Mouse (Mus musculus) erythroblast, embryonic 14.5 days (primary cell): ENCODE measurements at regions not wholly inside any gene's neighbourhood (a gene's known extent, or its start where the extent isn't known, plus 50 kb on each side); places are given as distances from the start of the nearest gene placed in this dataset.

Source experiments
- GATA1 ChIP-seq: IDR thresholded peaks from 2 replicates; pipeline ENCODE4 v1.6.1; 2012; ENCODE audit warnings: low read length, inconsistent platforms, mixed read lengths
- TAL1 ChIP-seq: IDR thresholded peaks from 3 replicates; pipeline ENCODE4 v1.6.1; 2012; ENCODE audit warnings: low read length, inconsistent platforms, mixed read lengths

- TF ChIP-seq GATA1 (no peak), TAL1 (no peak)
Measured at GRCm38 (mm10) chr6:51263595-51263994, 168.9 kb upstream of the Nfe2l3 start.
